Mouse (Mus musculus): ENCODE data around the gene Ints11.
A peak's percentile ranks its signal among the peaks of the same experiment; 100 is the strongest.

- TF ChIP-seq POLR2A (IDR thresholded peaks at IDR 0.05; ENCODE audit: insufficient read length, low read depth): no peak
- TF ChIP-seq MAX (IDR thresholded peaks at IDR 0.05; ENCODE audit: low read depth): no peak
- peak; percentile 64 for TF ChIP-seq POLR2AphosphoS2 (IDR thresholded peaks at IDR 0.05; ENCODE audit: insufficient read length, low read depth)
- TF ChIP-seq TCF12 (IDR thresholded peaks at IDR 0.05; ENCODE audit: insufficient read depth, poor library complexity, severe bottlenecking): no peak
- no peak for TF ChIP-seq E2F4 (IDR thresholded peaks at IDR 0.05; ENCODE audit: insufficient read depth)
- no peak for TF ChIP-seq CEBPB (IDR thresholded peaks at IDR 0.05; ENCODE audit: insufficient read depth, poor library complexity, severe bottlenecking)
Observed at GRCm38 (mm10) chr4:155830596-155830995, 38.8 kb upstream of the Ints11 start.
